Mouse (Mus musculus): ENCODE measurements at regions not wholly inside any gene's neighbourhood (a gene's known extent, or its start where the extent isn't known, plus 50 kb on each side); places are given as distances from the start of the nearest gene placed in this dataset.
"Not testable (repeated sequence)": the region's sequence is repeated elsewhere in the genome, so short reads cannot be mapped to it uniquely, and the experiment has no call there.

GRCm38 (mm10) chr17:29436484-29436870 lies 54.1 kb upstream of the Pim1 start:
- not testable (repeated sequence) for TF ChIP-seq CTCF (IDR thresholded peaks at IDR 0.05; ENCODE audit: borderline replicate concordance, insufficient read depth, low read length); POLR2A (IDR thresholded peaks at IDR 0.05; ENCODE audit: low read depth, low read length)

Measured in embryonic fibroblast, embryonic 13.5 days (primary cell).